Comparison of ENCODE assay signal across 8 mouse cellular contexts in genomic region chr1:172325680-172326535, GRCm38 (mm10). TPM values are rescaled to one million over a fixed set of nuclear protein-coding genes. Genes with fewer than 3 reads are reported as not detected.
DNase-seq lines count a peak whose midpoint lies in the region; ATAC-seq and TF ChIP-seq lines count a peak whose summit lies in the region.

No protein-coding gene starts in this region.

- 22% methylated on average over 93 of the region's 94 CpGs for WGBS in embryonic facial prominence, embryonic 12.5 days
- WGBS in hindbrain, embryonic 10.5 days, result 22% methylated on average over 94 of the region's 94 CpGs

- peak; percentile 84 for TF ChIP-seq CTCF in ES-Bruce4 (IDR thresholded peaks at IDR 0.05; ENCODE audit: low read depth, low read length)

- peak overlapping the region; percentile 67 for H3K4me3 ChIP-seq in ES-Bruce4 (ENCODE audit: low read depth, low read length)
- peak overlapping the region; percentile 46 for H3K4me3 ChIP-seq in embryonic facial prominence, embryonic 12.5 days
- peak overlapping the region; percentile 56 for H3K4me3 ChIP-seq in hindbrain, embryonic 10.5 days
- peak overlapping the region; percentile 92 for H3K4me3 ChIP-seq in megakaryocyte, embryonic 14.5 days (replicated peaks)

- no peaks in the 10 kb centered on the region for H3K9me3 ChIP-seq in ES-Bruce4 (replicated peaks; ENCODE audit: control insufficient read depth, insufficient read depth, low read length, poor library complexity, severe bottlenecking)
- H3K9me3 ChIP-seq in embryonic facial prominence, embryonic 12.5 days, result no peaks in the 10 kb centered on the region
- no peaks in the 10 kb centered on the region for H3K9me3 ChIP-seq in hindbrain, embryonic 10.5 days
- H3K9me3 ChIP-seq in megakaryocyte, embryonic 14.5 days, result peaks cover 4% of the 10 kb centered on the region

- H3K36me3 ChIP-seq in ES-Bruce4 (ENCODE audit: control insufficient read depth, insufficient read depth, low read length, poor library complexity, severe bottlenecking), result no peaks in the 10 kb centered on the region
- 0 out of 2 replicates have a peak, but pooled peaks cover 2% of the 10 kb centered on the region for H3K36me3 ChIP-seq in embryonic facial prominence, embryonic 12.5 days
- H3K36me3 ChIP-seq in hindbrain, embryonic 10.5 days, result peaks cover 4% of the 10 kb centered on the region; the same call in 1 of the 2 replicates
- peaks cover 11% of the 10 kb centered on the region for H3K36me3 ChIP-seq in megakaryocyte, embryonic 14.5 days (replicated peaks; ENCODE audit: low read length)

- ATAC-seq in embryonic facial prominence, embryonic 12.5 days (ENCODE audit: insufficient number of reproducible peaks, insufficient read depth, low FRiP score, low TSS enrichment), result peak; percentile 58

- H3K4me2 ChIP-seq in embryonic facial prominence, embryonic 12.5 days (replicated peaks), result peak overlapping the region; percentile 81

- H3K4me1 ChIP-seq in ES-Bruce4 (ENCODE audit: control insufficient read depth, insufficient read depth, low read length), result no peaks in the 10 kb centered on the region
- no peaks in the 10 kb centered on the region for H3K4me1 ChIP-seq in embryonic facial prominence, embryonic 12.5 days
- peaks cover 63% of the 10 kb centered on the region for H3K4me1 ChIP-seq in hindbrain, embryonic 10.5 days (replicated peaks)
- peaks cover 17% of the 10 kb centered on the region for H3K4me1 ChIP-seq in megakaryocyte, embryonic 14.5 days

- no peak for TF ChIP-seq EP300 in ES-Bruce4 (IDR thresholded peaks at IDR 0.05; ENCODE audit: insufficient read depth, low read depth, low read length)

- peak; percentile 52 for DNase-seq in adrenal gland, adult 8-10 months
- peak; percentile 75 for DNase-seq in hindbrain, embryonic 10.5 days (ENCODE audit: low spot score)
- DNase-seq in left cerebral cortex, postnatal 25 days (ENCODE audit: low spot score in 2 of 2), result peak; percentile 60 to 73
- peak; percentile 65 for DNase-seq in right cerebral cortex, postnatal 4 days
- DNase-seq in frontal cortex, postnatal 10 days (ENCODE audit: low spot score in 2 of 2), result no peak

- intact Hi-C loops in left cerebral cortex, postnatal 25 days (cut with DNase I), result loop anchor here (5.0 kb wide), 1 partner anchor 36 kb away; no protein-coding TSS in a partner anchor

- no peaks in the 10 kb centered on the region for H3K27me3 ChIP-seq in ES-Bruce4 (ENCODE audit: control insufficient read depth, insufficient read depth, low read length, poor library complexity, severe bottlenecking)
- H3K27me3 ChIP-seq in embryonic facial prominence, embryonic 12.5 days, result peaks cover 55% of the 10 kb centered on the region
- peaks cover 86% of the 10 kb centered on the region for H3K27me3 ChIP-seq in hindbrain, embryonic 10.5 days (ENCODE audit: insufficient read depth, poor library complexity, severe bottlenecking)
- peaks cover 65% of the 10 kb centered on the region for H3K27me3 ChIP-seq in megakaryocyte, embryonic 14.5 days (replicated peaks)

- H3K27ac ChIP-seq in ES-Bruce4 (ENCODE audit: insufficient read depth, low read length), result no peak overlapping the region
- H3K27ac ChIP-seq in embryonic facial prominence, embryonic 12.5 days, result no peak overlapping the region
- H3K27ac ChIP-seq in hindbrain, embryonic 10.5 days, result peak overlapping the region; percentile 70

- peak overlapping the region; percentile 19 for H3K9ac ChIP-seq in ES-Bruce4 (ENCODE audit: low read depth, poor library complexity, severe bottlenecking)
- H3K9ac ChIP-seq in embryonic facial prominence, embryonic 12.5 days, result 0 out of 2 replicates have a peak overlapping the region, but pooled peaks have one; percentile 15

- no peak for TF ChIP-seq POLR2A in ES-Bruce4 (IDR thresholded peaks at IDR 0.05; ENCODE audit: insufficient read depth, low read length)

RNA-seq across cellular contexts. Expression of gene Kcnj9, which starts 3.2 kb away (rescaled TPM):
- not detected in 2 replicates for polyA plus RNA-seq in ES-Bruce4 (2011; ENCODE audit: insufficient read depth, insufficient read length, low read depth, missing spikeins)
- total RNA-seq in adrenal gland, adult 8-10 months (2022), result under 1 TPM; 0.10 to 0.95 (median 0.48) TPM
- polyA plus RNA-seq in embryonic facial prominence, embryonic 12.5 days (2016; fragmentation: Nextera tagmentation; extraction: Ambion mirVana), result 0.15 and 0.22 TPM in 2 replicates
- 0.11 and 0.71 TPM in 2 replicates for polyA plus RNA-seq in hindbrain, embryonic 10.5 days (2016; fragmentation: Nextera tagmentation; extraction: Ambion mirVana)
- 100 to 1,000 TPM; 126 to 139 TPM for total RNA-seq in left cerebral cortex, postnatal 25 days (2021)
- polyA plus RNA-seq in megakaryocyte, embryonic 14.5 days (2012; ENCODE audit: insufficient read depth, low replicate concordance), result 0.13 TPM in 1 of 2 replicates, not detected in the other

RNA-seq across cellular contexts. Expression of gene Kcnj10, which starts 15.1 kb away (rescaled TPM):
- 1.0 and 1.3 TPM in 2 replicates for polyA plus RNA-seq in ES-Bruce4 (2011; ENCODE audit: insufficient read depth, insufficient read length, low read depth, missing spikeins)
- 1 to 10 TPM; 1.0 to 2.6 (median 1.7) TPM for total RNA-seq in adrenal gland, adult 8-10 months (2022)
- polyA plus RNA-seq in embryonic facial prominence, embryonic 12.5 days (2016; fragmentation: Nextera tagmentation; extraction: Ambion mirVana), result 0.06 and 0.08 TPM in 2 replicates
- 0.31 and 0.77 TPM in 2 replicates for polyA plus RNA-seq in hindbrain, embryonic 10.5 days (2016; fragmentation: Nextera tagmentation; extraction: Ambion mirVana)
- 10 to 100 TPM; 85.4 to 99.8 TPM for total RNA-seq in left cerebral cortex, postnatal 25 days (2021)
- 0.12 TPM in 1 of 2 replicates, not detected in the other for polyA plus RNA-seq in megakaryocyte, embryonic 14.5 days (2012; ENCODE audit: insufficient read depth, low replicate concordance)

RNA-seq across cellular contexts. Expression of gene Atp1a2, which starts 28.0 kb away (rescaled TPM):
- polyA plus RNA-seq in ES-Bruce4 (2011; ENCODE audit: insufficient read depth, insufficient read length, low read depth, missing spikeins), result 2.1 and 2.6 TPM in 2 replicates
- 100 to 1,000 TPM in 1 of 4 experiments, 10 to 100 TPM in 3; 34.9 to 107 (median 92.5) TPM for total RNA-seq in adrenal gland, adult 8-10 months (2022)
- 4.5 and 4.7 TPM in 2 replicates for polyA plus RNA-seq in embryonic facial prominence, embryonic 12.5 days (2016; fragmentation: Nextera tagmentation; extraction: Ambion mirVana)
- 2.1 and 2.3 TPM in 2 replicates for polyA plus RNA-seq in hindbrain, embryonic 10.5 days (2016; fragmentation: Nextera tagmentation; extraction: Ambion mirVana)
- 100 to 1,000 TPM; 610 to 694 TPM for total RNA-seq in left cerebral cortex, postnatal 25 days (2021)
- 0.03 TPM in 1 of 2 replicates, not detected in the other for polyA plus RNA-seq in megakaryocyte, embryonic 14.5 days (2012; ENCODE audit: insufficient read depth, low replicate concordance)

RNA-seq across cellular contexts. Expression of gene Pigm, which starts 50.4 kb away (rescaled TPM):
- polyA plus RNA-seq in ES-Bruce4 (2011; ENCODE audit: insufficient read depth, insufficient read length, low read depth, missing spikeins), result 19.9 and 21.2 TPM in 2 replicates
- total RNA-seq in adrenal gland, adult 8-10 months (2022), result 10 to 100 TPM; 11.1 to 13.2 (median 11.8) TPM
- polyA plus RNA-seq in embryonic facial prominence, embryonic 12.5 days (2016; fragmentation: Nextera tagmentation; extraction: Ambion mirVana), result 9.9 and 10.3 TPM in 2 replicates
- polyA plus RNA-seq in hindbrain, embryonic 10.5 days (2016; fragmentation: Nextera tagmentation; extraction: Ambion mirVana), result 8.7 and 10.5 TPM in 2 replicates
- 1 to 10 TPM; 8.9 to 9.2 TPM for total RNA-seq in left cerebral cortex, postnatal 25 days (2021)
- polyA plus RNA-seq in megakaryocyte, embryonic 14.5 days (2012; ENCODE audit: insufficient read depth, low replicate concordance), result 4.1 and 7.8 TPM in 2 replicates

Comparison
In these comparisons a context has a peak if more than half of its experiments do, and no peak if none do; other contexts are left out.
1. DNase-seq: peak in adrenal gland, adult 8-10 months (single experiment), hindbrain, embryonic 10.5 days (single experiment), left cerebral cortex, postnatal 25 days (2 of 2) and right cerebral cortex, postnatal 4 days (single experiment); none in frontal cortex, postnatal 10 days (0 of 2).
2. Peak in every context shown above with its lines, with median percentiles within 50 percentile points of each other: H3K4me3 ChIP-seq.